Mouse (Mus musculus) monocyte, adult 5-6 weeks (primary cell): Measurements from ENCODE around the gene Cfap43. TPM values are rescaled to one million over a fixed set of nuclear protein-coding genes. Genes with fewer than 3 reads are reported as not detected.
A peak's percentile ranks its signal among the peaks of the same experiment; 100 is the strongest.

Experiments
- ATAC-seq: fragments of 153-309, 156-312 bp; replicated peaks from 2 replicates; pipeline ENCODE4 v1.8.0; 2017; ENCODE audit warnings: mild to moderate bottlenecking; ENCODE audit not compliant: low TSS enrichment, insufficient number of reproducible peaks, severe bottlenecking, poor library complexity, low FRiP score
- total RNA-seq: library from RNA; stranded (forward); fragments of 200-1000, 200-491, 200-594 nt; gene quantifications from 3 replicates; pipeline ENCODE4 v1.2.3, GENCODE M21; 2017

Cfap43 gene
- total RNA-seq, 1 experiment from 2014 or later = 0.19 TPM

- no peak for ATAC-seq
These were observed 1.1 kb downstream of the Cfap43 start for GRCm38 (mm10) chr19:47918016-47918415.

GRCm38 (mm10) chr19:47917396-47917795 lies 1.7 kb downstream of the Cfap43 start:
- no peak for ATAC-seq

GRCm38 (mm10) chr19:47915251-47915650 lies 3.8 kb downstream of the Cfap43 start:
- 0 out of 2 replicates have a peak, but pooled peaks have one; percentile 8 for ATAC-seq

- no peak for ATAC-seq
These were observed 4.9 kb downstream of the Cfap43 start for GRCm38 (mm10) chr19:47914191-47914590.

GRCm38 (mm10) chr19:47913344-47913743 lies 5.7 kb downstream of the Cfap43 start:
- no peak for ATAC-seq

- no peak for ATAC-seq
These were observed 8.3 kb downstream of the Cfap43 start for GRCm38 (mm10) chr19:47910751-47911150.

- peak; percentile 54 for ATAC-seq
These were observed 8.9 kb downstream of the Cfap43 start for GRCm38 (mm10) chr19:47910117-47910618.

GRCm38 (mm10) chr19:47909387-47910116 lies 9.5 kb downstream of the Cfap43 start:
- no peak for ATAC-seq

- ATAC-seq = no peak
These were observed 10.1 kb downstream of the Cfap43 start for GRCm38 (mm10) chr19:47908961-47909371.

GRCm38 (mm10) chr19:47907596-47907995 lies 11.5 kb downstream of the Cfap43 start:
- ATAC-seq = no peak

- ATAC-seq = peak; percentile 62
These were observed 13.5 kb downstream of the Cfap43 start for GRCm38 (mm10) chr19:47905603-47906002.

- ATAC-seq = 0 out of 2 replicates have a peak, but pooled peaks have one; percentile 2
These were observed 14.0 kb downstream of the Cfap43 start for GRCm38 (mm10) chr19:47905081-47905480.

GRCm38 (mm10) chr19:47903679-47904078 lies 15.4 kb downstream of the Cfap43 start:
- ATAC-seq = no peak

- no peak for ATAC-seq
These were observed 16.5 kb downstream of the Cfap43 start for GRCm38 (mm10) chr19:47902316-47903201.

GRCm38 (mm10) chr19:47900558-47900957 lies 18.5 kb downstream of the Cfap43 start:
- no peak for ATAC-seq

- no peak for ATAC-seq
These were observed 19.1 kb downstream of the Cfap43 start for GRCm38 (mm10) chr19:47900012-47900411.

GRCm38 (mm10) chr19:47898472-47899079 lies 20.5 kb downstream of the Cfap43 start:
- no peak for ATAC-seq

- ATAC-seq = no peak
These were observed 26.0 kb downstream of the Cfap43 start for GRCm38 (mm10) chr19:47893092-47893491.
